Mouse (Mus musculus) adrenal gland, adult (tissue): Measurements from ENCODE around the gene Arhgap31.

ENCODE experiments used
- DNase-seq, 2 experiments: peaks; one replicate each; pipeline ENCODE4 v3.0.0; 2022 to 2023; ENCODE audit warnings: low spot score in 1 of 2; ENCODE audit not compliant: inconsistent age in 2 of 2

Arhgap31 gene

DNA sequence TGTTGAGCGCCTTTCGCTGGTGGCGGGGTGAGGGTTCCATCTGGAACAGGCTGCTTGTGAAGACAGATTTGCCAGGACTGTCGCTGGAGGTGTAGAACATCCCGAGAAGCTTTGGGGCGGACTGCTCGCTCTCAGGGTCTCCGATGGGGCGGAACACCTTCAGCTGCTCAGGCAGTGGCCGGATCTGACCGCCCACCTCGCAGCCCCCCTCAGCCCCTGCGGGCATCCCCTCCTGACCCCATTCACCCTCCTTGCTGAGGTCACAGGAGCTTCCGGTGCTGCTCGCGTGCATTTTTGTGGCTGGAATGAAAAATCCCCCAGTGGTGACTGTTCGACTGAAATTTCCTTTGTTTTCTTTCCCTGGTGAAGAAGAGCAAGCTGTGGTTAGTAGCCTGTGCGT lies 104.0 kb downstream of the Arhgap31 start:
- no peak for DNase-seq

DNA sequence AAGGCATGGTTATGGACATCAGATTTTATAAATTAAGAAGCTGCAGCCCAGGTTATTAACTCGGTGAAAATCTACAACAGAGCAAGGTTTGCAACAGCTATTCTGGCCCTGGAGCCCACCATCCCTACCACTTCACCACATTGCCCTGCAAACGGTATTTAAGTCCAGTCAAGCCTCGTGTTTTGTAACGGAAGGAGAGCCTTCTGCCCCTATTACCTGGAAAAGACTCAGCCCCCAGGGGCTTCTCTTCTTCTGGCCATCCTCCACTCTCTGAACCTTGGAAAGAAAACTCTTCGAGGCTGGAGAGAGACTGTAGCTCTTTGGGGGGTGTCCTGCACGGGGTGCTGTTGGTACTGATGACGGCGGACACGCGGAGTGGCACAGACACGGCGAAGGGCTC lies 104.4 kb downstream of the Arhgap31 start:
- no peak for DNase-seq

DNA sequence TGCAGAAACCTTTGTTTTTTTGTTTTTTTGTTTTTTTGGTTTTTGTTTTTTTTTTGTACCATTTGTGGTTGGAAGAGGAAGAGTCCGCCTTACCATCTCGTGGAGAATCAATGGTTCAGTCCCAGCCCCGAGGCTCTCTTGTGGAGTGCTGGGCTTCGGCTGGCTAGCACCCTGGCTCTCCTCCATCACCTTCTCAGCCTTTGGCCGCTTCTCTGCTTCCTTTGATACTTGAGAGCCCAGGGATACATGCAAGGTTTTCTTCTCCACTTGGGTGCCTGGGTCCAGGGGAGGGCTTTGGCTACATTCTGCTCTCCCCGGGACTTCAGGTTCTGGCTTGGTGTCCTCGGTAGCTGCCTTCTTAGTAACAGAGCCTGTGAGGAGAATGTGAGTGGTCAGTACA lies 106.6 kb downstream of the Arhgap31 start:
- no peak for DNase-seq

DNA sequence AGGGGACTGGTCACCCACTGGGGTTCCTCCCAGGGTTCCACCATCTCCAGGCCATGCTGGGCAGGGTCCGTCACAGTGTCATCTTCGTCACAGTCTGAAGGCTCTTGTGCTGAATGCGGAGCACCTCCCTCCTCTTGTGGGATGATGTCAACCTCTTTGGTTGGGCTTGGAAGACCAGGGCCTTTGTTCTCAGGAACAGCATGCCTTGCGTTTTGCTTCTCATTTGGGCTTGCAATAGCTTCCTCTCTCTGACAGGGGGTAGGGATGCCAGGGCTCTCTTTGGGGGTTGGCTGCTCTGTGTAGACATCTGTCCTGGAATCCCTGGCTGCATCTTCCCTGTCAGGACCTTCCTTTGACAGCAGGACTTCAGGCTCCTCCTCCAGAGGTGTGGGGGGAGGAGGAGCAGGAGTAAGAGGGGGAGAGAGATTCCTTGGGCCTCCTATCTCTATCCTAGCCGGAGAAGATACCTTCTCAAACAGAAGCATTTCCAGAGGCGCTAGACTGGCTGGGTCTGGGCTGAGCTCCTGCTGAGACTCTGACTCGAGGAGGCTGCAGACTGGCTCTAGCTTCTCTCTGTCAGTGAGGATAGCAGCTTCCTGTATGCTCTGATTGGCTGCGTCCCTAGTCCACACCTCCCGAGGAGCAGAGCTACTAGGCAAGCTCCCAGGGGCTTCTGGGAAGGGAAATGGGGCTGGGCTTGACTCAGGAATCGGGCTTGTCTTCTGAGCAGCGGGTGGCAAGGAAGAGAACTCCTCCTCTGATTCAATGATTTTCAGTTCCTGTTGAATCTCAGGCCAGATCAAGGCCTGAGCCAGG lies 109.9 kb downstream of the Arhgap31 start:
- peak in 1 of 2 experiments; percentile 44 for DNase-seq

DNA sequence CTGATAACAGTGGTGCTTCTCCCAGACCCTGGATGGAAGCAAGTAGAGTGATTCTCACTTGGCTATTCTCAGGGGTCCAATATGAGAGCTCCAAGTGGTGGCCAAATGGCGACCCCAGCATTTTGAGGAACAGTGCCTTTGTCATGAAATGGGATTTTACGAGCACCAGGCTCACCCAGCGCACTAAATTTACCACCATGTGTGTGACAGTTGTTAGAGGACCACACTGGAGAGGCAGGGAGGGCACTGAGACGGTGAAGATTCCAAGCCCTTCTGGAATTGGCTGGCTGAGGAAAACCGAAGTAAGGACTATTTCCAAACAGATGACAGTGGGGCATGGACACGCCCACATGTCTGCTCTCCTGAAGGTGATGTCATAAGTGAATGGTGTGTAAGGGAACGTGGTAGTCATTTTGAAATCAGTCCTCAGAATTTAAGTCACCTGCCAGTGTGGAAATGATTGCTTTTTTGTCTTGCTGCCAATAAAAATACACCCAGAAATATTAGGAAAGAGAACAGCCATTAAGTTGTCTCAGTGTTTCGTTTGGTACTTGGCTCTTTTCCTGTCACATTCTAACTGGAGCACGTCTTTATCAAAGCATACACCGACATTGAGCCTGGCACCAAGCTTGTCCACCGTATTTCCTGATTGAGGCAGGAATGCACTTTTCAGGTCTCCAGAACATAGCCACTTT lies 113.9 kb downstream of the Arhgap31 start:
- peak in 1 of 2 experiments; percentile 70 for DNase-seq

DNA sequence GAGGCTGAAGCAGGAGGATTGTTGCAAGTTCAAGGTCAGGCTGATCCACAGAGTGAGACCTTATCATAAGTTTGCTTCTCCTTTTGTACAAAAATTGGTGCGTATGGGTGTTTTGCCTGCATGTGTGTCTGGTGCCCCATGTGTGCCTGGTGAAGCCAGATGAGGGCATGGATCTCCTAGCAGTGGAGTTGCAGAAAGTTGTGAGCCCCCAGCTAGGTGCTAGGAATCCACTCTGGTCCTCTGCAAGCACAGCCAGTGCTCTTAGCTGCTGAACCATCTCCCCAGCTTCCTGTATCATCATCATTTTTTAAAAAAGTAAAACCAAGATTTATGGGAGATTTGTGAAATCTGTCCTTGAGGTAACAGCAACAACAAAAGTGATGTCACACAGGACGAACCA lies 116.4 kb downstream of the Arhgap31 start:
- peak; percentile 35 to 73 for DNase-seq

DNA sequence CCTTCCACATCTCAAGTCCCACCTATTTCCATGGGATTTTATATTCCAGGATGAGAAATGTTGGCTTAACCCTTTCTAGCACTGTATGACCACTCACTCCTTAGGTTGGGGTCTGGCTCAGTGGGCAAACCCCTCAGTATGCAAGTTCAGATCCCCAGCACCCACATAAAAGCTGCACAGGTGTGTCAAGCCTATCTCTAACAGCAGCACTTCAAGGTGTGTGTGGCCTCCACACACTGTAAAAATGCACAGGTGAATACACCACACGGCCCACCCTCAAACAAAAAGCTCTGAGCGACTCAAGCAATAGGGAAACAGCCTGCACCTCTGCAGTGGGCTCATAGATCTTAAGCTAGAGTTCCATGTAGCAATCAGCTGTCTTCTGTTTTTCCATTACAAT lies 117.0 kb downstream of the Arhgap31 start:
- DNase-seq = no peak

DNA sequence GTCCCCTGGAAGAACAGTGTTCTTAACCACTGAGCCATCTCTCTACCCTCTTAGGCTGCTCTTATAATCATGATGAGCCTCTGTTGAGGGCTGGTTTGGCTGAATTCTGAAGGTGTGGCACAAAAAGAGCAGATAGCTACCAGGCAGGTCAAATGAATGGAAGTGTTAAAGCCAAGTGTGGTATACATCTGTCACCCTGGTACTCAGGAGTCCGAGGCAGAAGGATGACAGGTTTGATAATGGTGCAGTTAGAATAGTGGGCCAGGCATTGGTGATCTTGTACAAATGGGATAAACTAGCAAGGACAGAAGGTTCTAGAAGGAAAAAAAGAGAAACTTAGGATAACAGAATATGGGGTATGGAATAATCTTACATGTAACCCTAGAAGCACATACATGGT lies 118.6 kb downstream of the Arhgap31 start:
- DNase-seq = no peak

DNA sequence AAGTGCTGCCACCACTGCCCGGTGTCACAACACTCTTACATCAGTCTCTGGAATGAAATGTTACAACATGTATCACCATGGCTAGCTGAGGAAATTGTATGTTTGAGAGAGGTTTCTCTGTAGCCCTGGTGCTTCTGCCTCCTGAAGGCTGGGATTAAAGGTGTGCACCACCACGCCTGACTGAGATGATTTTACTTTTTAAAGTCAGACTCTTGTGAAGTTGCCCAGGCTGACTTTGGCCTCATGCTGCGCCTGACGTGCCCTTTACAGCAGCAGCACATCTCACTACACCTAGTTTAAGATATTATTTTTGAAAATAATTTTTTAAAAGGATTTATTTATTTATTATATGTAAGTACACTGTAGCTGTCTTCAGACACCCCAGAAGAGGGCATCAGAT lies 120.1 kb downstream of the Arhgap31 start:
- no peak for DNase-seq

DNA sequence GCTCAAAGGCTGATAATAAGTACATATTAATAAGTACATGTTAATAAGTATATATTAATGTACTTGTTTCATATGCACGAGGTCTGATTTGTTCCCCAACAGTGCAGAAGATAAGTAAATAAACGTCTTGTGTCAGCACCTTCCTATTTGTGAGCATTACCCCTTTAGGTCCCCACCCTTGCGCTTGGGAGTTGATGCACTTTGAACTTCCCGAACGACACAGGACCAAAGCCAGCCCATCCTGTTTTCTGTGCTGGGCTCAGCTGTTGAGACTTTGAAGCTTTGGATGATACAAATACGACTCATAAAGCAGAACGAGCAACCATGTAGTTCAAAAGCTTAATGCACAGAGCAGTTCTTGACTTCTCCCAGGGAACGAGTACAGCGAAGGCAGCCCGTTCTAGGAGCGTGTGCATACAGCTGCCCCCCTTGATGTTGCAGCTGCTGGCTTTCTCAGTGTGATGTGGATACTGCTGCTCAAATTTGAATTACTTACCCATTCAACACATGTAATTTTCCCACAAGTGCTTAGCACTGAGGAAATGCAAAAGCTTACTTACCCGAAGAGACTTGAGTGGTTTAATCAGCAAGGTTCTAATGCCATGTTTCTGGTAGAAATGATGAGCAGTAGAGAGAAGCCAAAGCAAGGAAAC lies 120.9 kb downstream of the Arhgap31 start:
- no peak for DNase-seq

DNA sequence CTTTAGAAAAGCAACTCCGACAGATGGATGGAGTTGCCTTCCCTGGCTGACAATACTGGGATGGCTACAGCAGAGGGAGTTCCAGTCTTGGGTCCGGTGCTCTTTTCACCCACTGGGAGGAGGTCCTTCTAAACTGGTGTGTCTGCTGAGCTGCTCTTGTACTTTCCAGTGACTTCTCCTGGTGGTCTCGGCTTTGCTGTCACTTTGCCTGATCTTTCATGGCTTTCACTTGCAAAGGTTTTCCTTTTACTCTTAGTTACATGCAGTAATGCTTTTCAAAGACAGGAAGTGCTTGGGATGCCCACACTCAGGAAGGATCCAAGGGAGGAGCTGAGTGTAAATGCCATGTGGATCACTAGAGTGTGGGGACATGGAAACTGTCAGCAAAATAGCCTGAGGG lies 121.6 kb downstream of the Arhgap31 start:
- DNase-seq = no peak

DNA sequence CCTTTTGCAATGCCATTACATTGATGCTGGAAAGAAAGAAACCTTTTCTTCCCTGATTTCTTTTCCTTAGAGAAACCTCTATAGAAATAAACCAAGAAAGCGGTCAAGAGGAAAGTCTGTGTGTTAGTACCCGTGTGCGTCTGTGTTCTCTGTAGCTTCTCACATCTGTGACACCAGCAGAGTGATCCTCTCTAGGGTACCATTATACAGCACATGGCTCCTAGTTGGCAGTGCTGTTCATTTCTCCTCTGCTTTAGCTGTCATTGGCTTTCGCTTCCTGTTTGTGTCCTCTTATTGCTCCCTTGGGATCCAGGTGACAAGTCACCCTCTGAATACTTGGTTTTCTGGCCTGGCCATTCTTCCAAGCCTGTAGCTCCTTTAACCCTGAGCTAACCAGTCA lies 125.5 kb downstream of the Arhgap31 start:
- no peak for DNase-seq

DNA sequence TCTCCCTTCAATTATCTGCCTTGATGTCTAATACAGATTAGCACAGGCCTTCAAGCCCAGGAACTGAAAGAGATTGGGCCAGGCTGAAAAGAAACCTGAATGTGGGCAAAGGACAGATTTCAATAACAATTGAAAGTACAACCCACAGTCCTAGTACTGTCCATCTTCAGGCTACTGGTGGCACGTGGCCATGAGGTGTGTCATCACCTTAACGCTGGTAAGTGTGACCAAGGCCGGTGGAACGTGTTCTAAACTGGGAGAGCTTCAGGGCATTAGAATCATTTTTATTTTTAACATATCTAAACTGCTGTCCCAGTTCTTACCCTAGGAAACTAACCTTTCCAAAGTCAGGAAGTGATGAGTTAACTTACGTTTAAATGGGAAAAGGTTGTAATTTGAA lies 125.9 kb downstream of the Arhgap31 start:
- no peak for DNase-seq

DNA sequence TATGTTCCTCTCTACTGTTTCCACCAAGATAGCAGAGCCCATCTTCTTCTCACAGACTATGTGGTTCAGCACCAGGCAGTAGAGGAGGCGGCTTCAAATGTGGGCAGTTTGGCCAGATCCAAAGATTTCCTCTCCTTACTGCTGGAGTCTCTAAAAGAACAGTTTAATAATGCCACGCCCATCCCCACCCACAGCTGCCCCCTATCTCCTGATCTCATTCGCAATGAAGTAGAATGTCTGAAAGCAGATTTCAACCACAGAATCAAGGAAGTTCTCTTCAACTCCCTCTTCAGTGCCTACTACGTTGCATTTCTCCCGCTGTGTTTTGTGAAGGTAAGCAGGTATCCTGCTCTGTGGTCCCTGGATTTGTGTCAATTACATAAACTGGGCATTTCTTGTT lies 127.9 kb downstream of the Arhgap31 start:
- DNase-seq = no peak

DNA sequence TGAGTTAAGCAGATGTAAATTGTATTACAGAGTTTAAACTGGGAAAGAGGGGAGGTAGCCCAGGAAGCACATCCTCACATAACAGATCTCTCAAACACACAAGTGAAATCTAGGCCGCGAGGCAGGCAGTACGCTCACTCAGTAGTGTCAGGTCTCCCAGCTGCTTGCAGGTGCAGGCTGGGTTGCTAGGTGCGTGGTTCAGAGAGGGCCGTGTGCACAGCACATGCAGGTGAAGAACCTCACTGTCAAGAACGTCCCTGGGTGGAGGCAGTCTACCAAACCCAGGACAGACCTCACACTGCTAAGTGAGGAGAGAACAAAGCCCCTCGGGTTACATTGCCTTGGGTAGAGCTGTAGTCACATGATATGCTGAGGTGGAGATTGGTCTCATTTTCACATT lies 128.3 kb downstream of the Arhgap31 start:
- no peak for DNase-seq

DNA sequence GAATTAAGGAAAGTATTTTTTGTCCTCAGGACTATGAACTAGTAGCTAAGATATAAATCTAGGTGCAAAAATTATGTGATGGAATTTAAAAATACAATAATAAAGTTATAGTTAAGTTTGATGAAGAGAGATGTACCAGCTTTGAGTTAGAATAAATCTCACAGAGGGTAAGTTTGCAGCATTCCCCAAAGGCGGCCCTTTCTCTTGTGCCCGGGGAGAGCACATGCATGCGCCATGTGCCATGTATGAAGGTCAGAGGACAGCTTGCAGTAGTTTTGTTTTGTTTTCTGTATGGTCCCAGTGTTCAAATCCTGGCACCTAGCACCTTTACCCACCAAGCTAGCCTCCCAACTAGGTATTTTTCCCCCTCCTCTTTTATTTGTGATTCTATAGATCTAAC lies 141.6 kb downstream of the Arhgap31 start:
- no peak for DNase-seq

DNA sequence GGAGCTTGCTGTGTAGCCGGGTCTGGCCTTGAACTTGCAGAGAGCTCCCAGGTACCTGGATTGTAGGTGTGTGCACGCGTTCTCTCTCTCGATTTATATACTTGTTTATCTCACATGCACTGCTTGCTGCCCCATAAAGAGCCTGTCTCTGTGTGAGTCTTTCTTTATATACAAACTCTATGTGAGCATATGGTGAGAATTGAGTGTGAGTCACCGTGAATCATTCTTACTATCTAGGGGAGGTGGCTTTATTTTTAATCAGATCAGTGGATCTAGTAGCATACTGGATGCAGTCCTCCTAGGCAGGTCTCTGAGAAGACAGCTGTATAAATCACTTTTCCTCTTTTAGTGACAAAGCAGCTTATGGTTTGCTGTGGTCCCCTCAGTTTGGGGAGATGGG lies 144.9 kb downstream of the Arhgap31 start:
- DNase-seq = peak; percentile 27 to 85

DNA sequence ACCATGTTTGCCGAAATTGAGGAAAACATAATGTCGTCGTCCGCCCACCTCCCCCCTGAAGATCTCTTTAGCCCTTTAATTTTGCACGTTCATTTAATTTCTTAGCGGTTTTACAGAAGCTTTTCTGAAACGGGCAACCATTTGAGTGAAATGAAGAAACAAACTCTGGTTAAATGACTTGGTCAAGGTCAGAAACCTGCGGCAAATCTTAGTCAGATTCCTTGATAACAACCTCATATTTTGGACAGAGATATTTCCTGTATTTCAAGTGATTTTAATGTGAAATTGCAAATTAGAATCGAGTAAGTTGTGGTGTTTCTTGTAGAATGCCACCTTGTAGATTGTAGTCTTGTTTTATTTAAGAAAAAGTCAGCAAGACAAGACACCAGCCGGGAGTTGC lies 149.6 kb downstream of the Arhgap31 start:
- DNase-seq = peak in 1 of 2 experiments; percentile 57

DNA sequence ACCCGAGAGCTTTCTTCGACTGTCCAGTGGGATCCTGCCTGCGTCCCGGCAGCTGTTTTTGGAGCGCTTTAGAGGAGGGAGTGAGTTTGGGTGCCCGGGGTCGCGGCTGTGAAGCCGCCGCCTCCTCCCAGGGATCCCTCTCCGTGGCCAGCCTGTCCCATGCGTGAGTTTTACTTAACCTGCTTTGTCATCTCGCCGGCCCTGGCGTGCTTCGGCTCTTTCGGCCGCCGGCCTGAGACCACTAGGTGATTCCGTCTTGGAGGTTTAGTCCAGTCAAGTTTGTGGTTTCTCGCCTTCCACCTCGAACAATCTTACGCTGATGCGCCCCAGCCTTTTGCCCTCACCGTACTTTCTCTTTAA lies 150.1 kb downstream of the Arhgap31 start:
- DNase-seq = no peak

DNA sequence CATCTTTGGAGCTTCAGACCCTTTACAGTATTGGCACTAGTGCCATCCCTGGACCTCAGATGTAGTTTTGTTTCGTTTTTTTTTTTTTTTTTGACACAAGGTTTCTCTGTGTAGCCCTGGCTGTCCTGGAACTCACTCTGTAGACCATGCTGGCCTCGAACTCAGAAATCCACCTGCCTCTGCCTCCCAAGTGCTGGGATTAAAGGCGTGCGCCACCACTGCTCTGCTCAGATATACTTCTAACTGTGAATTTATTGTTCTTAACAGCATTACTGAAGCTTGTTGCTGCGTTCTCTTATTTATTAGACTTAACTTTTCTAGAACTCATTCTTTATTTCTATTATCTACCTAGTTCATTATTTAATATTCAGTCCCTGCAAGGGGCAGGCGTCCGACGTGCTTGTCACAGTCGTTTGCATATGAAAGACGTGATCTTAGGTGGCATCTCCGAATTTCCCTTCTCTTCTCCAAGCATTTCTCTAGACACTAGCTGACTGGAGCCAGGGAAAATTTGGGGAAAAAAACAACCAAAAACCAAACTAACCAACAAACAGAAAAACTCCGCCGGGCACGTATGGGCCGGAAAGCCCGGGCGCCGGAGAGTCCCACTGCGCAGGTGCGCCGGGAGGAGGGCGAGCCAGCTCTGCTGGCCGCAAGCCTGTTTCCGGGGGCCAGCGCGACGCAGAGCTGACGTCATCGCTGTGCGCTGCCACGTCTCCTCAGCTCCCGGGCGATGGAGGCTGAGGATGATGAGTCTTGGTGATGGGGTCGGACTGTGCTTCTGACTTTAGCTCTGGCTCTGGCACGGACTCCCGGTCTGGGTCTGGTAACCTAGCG lies 150.7 kb downstream of the Arhgap31 start:
- DNase-seq = peak; percentile 95 to 98

DNA sequence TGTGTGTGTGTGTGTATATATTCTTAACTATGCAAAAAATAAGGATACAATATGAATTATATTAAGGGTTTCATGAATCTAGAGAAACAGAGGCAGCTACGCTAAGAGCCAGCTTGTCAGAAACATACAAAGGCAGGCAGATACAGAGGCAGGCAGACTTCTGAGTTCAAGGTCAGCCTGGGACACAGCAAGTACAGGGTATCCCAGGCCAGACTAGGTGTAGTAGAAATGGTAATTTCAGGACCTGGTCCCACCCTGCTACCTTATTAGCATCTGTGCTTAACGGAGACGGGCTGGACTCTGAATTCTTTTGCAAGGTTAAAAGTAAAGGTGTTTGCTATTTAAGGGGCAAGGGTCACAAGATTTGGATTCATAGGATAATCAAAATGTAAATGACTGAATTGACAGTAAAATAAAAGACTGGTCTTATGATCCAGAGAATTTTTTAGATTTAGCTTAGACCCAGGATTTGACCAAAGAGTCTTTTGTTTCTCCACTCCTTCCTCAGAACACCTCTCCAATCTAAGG lies 154.8 kb downstream of the Arhgap31 start, which contains the start of gene Tmem39a:
Tmem39a (plus strand) TSS at position 478 of the 528 bp plus-strand sequence.
- no peak for DNase-seq
